8 mouse cellular contexts compared by ENCODE assay signal in the genomic region with DNA sequence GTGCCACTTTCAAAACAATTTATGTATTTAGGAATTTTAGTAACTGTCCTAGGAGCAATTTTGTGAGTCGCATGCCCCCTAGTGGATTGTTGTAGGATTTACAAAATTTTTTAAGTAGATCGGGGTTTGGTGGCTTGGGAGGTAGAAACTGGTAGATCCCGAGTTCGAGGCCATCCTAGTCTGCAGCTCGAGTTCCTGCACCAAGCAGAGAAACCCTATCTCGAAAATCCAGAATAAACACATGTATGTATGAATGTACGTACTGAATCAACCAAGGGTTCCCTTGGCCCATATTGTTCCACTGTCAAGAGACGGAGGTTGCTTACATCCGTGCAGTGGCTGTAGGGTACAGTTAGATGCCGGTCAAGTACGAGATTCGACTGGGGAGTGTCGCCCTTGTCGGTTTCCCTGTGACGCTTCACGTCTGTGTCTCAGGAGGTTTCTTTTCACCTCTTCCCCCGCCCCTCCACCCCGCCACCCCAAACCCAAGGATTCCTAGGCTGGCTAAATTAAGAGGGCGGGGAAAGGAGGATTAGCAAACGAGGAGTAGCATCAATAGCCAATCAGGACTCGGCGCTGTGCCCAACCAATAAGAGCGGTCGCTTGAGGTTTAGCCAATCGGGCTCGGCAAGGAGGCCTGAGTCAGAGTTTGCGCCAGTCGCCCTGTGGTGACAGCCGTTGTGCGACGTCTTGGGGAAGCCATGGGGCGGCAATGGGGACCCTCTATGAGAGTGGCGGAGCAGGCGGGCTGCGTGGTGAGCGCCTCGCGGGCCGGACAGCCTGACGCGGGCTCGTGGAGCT. TPM values are rescaled to one million over a fixed set of nuclear protein-coding genes. Genes with fewer than 3 reads are reported as not detected.
DNase-seq lines count a peak whose midpoint lies in the region; ATAC-seq lines count a peak whose summit lies in the region.

Gene Tysnd1, plus strand, starts transcription at position 645 of the 801 bp plus-strand sequence.

- H3K4me2 ChIP-seq in intestine, embryonic 14.5 days (ENCODE audit: low read length): peak within 1 kb of the TSS; percentile 100

- H3K9me3 ChIP-seq in intestine, embryonic 14.5 days (ENCODE audit: control insufficient read depth, low read length): no peaks in the 10 kb centered on the region

- peak within 1 kb of the TSS; percentile 73 for H3K9ac ChIP-seq in intestine, embryonic 14.5 days (ENCODE audit: low read length)

- ATAC-seq in intestine, embryonic 14.5 days (replicated peaks; ENCODE audit: low FRiP score, low TSS enrichment, low read depth): peak; percentile 95

- H3K4me3 ChIP-seq in intestine, embryonic 14.5 days (ENCODE audit: low read depth, low read length): peak within 1 kb of the TSS; percentile 96

- intact Hi-C loops in left cerebral cortex, postnatal 14 days (cut with DNase I): no loop called here

- H3K36me3 ChIP-seq in intestine, embryonic 14.5 days (ENCODE audit: control insufficient read depth, insufficient read depth, low read length): peaks cover 45% of the 10 kb centered on the region

- peaks cover 13% of the 10 kb centered on the region for H3K4me1 ChIP-seq in intestine, embryonic 14.5 days (replicated peaks; ENCODE audit: control insufficient read depth, insufficient read depth, low read length)

- no peaks in the 10 kb centered on the region for H3K27me3 ChIP-seq in intestine, embryonic 14.5 days (replicated peaks; ENCODE audit: control insufficient read depth, insufficient read depth, low read length)

- peak; percentile 90 to 94 for DNase-seq in adrenal gland, adult 18-20 months (ENCODE audit: low spot score in 2 of 2)
- peak; percentile 98 for DNase-seq in embryo, embryonic 11 days
- peak; percentile 94 for DNase-seq in gastrocnemius, postnatal 25 days
- DNase-seq in intestine, embryonic 14.5 days (ENCODE audit: low spot score): peak; percentile 96
- peak; percentile 99 for DNase-seq in left cerebral cortex, postnatal 14 days (ENCODE audit: low spot score in 2 of 2)
- peak; percentile 97 for DNase-seq in mesoderm, embryonic 11.5 days (ENCODE audit: low read depth, low spot score)
- peak; percentile 97 for DNase-seq in right cerebral cortex, postnatal 36 days (ENCODE audit: low spot score in 2 of 2)
- DNase-seq in yolk sac, embryonic 10.5 days (ENCODE audit: low spot score): peak; percentile 92

- under 1% methylated on average over 42 of the region's 42 CpGs for WGBS in intestine, embryonic 14.5 days

- no peak within 1 kb of the TSS for H3K27ac ChIP-seq in intestine, embryonic 14.5 days (ENCODE audit: low read depth)

RNA-seq across cellular contexts. Expression of gene Tysnd1, which starts in this region (rescaled TPM):
- total RNA-seq in adrenal gland, adult 18-20 months (2021): 100 to 1,000 TPM in 1 of 2 experiments, 10 to 100 TPM in 1; 82.4 to 130 TPM
- total RNA-seq in gastrocnemius, postnatal 25 days (2021): 10 to 100 TPM; 10.6 to 12.9 TPM
- 32.8 and 40.6 TPM in 2 replicates for polyA plus RNA-seq in intestine, embryonic 14.5 days (2014; fragmentation: Nextera tagmentation; extraction: Ambion mirVana)
- total RNA-seq in left cerebral cortex, postnatal 14 days (2021): 10 to 100 TPM; 27.7 to 27.9 TPM
